Mouse (Mus musculus): ENCODE results near the gene Atxn1l.
"Not testable (repeated sequence)": the region's sequence is repeated elsewhere in the genome, so short reads cannot be mapped to it uniquely, and the experiment has no call there.

Gene Atxn1l

GRCm38 (mm10) chr8:109737237-109738048 lies at the start of gene Atxn1l:
Atxn1l (minus strand) TSS chr8:109737739.
- peak; percentile 55 for DNase-seq (ENCODE audit: low spot score)

GRCm38 (mm10) chr8:109780548-109780947 lies 43.0 kb upstream of the Atxn1l start:
- DNase-seq (ENCODE audit: low spot score): no peak

GRCm38 (mm10) chr8:109779431-109780228 lies 42.1 kb upstream of the Atxn1l start:
- no peak for DNase-seq (ENCODE audit: low spot score)

GRCm38 (mm10) chr8:109778993-109779421 lies 41.5 kb upstream of the Atxn1l start:
- DNase-seq (ENCODE audit: low spot score): peak; percentile 16

- peak; percentile 94 for DNase-seq (ENCODE audit: low spot score)
These were observed 40.9 kb upstream of the Atxn1l start, which contains the start of gene Ap1g1 for GRCm38 (mm10) chr8:109778280-109778977. Ap1g1 (plus strand) TSS chr8:109778554.

- DNase-seq (ENCODE audit: low spot score): no peak
These were observed 40.3 kb upstream of the Atxn1l start for GRCm38 (mm10) chr8:109777851-109778250.

GRCm38 (mm10) chr8:109773154-109773553 lies 35.6 kb upstream of the Atxn1l start:
- DNase-seq (ENCODE audit: low spot score): no peak

GRCm38 (mm10) chr8:109766081-109766480 lies 28.5 kb upstream of the Atxn1l start:
- DNase-seq (ENCODE audit: low spot score): no peak

- DNase-seq (ENCODE audit: low spot score): no peak
These were observed 26.5 kb upstream of the Atxn1l start for GRCm38 (mm10) chr8:109764031-109764430.

GRCm38 (mm10) chr8:109760221-109760620 lies 22.7 kb upstream of the Atxn1l start:
- DNase-seq (ENCODE audit: low spot score): no peak

- DNase-seq (ENCODE audit: low spot score): no peak
These were observed 21.9 kb upstream of the Atxn1l start for GRCm38 (mm10) chr8:109759426-109759825.

- DNase-seq (ENCODE audit: low spot score): no peak
These were observed 19.3 kb upstream of the Atxn1l start for GRCm38 (mm10) chr8:109756849-109757248.

- not testable (repeated sequence) for DNase-seq (ENCODE audit: low spot score)
These were observed 18.0 kb upstream of the Atxn1l start for GRCm38 (mm10) chr8:109755554-109755953.

- DNase-seq (ENCODE audit: low spot score): no peak
These were observed 17.2 kb upstream of the Atxn1l start for GRCm38 (mm10) chr8:109754696-109755095.

GRCm38 (mm10) chr8:109751731-109752485 lies 14.4 kb upstream of the Atxn1l start:
- DNase-seq (ENCODE audit: low spot score): no peak

GRCm38 (mm10) chr8:109750699-109751098 lies 13.2 kb upstream of the Atxn1l start:
- no peak for DNase-seq (ENCODE audit: low spot score)

- DNase-seq (ENCODE audit: low spot score): no peak
These were observed 12.7 kb upstream of the Atxn1l start for GRCm38 (mm10) chr8:109750274-109750673.

- DNase-seq (ENCODE audit: low spot score): no peak
These were observed 10.1 kb upstream of the Atxn1l start for GRCm38 (mm10) chr8:109747468-109748199.

GRCm38 (mm10) chr8:109738049-109738380 lies 476 bp upstream of the Atxn1l start:
- DNase-seq (ENCODE audit: low spot score): no peak

- no peak for DNase-seq (ENCODE audit: low spot score)
These were observed 720 bp downstream of the Atxn1l start for GRCm38 (mm10) chr8:109736819-109737218.

GRCm38 (mm10) chr8:109734018-109734417 lies 3.5 kb downstream of the Atxn1l start:
- DNase-seq (ENCODE audit: low spot score): no peak

Measured in ovary, adult 18-20 months (tissue).